Mouse (Mus musculus): ENCODE measurements around the gene Flt3. TPM values are rescaled to one million over a fixed set of nuclear protein-coding genes. Genes with fewer than 3 reads are reported as not detected.

Flt3 gene
- polyA plus RNA-seq (2014; fragmentation: Illumina TruSeq; extraction: RNeasy Lipid Tissue Mini Kit (QIAGEN cat#74804); ENCODE audit: low read depth, low replicate concordance): 0.16 TPM

DNA sequence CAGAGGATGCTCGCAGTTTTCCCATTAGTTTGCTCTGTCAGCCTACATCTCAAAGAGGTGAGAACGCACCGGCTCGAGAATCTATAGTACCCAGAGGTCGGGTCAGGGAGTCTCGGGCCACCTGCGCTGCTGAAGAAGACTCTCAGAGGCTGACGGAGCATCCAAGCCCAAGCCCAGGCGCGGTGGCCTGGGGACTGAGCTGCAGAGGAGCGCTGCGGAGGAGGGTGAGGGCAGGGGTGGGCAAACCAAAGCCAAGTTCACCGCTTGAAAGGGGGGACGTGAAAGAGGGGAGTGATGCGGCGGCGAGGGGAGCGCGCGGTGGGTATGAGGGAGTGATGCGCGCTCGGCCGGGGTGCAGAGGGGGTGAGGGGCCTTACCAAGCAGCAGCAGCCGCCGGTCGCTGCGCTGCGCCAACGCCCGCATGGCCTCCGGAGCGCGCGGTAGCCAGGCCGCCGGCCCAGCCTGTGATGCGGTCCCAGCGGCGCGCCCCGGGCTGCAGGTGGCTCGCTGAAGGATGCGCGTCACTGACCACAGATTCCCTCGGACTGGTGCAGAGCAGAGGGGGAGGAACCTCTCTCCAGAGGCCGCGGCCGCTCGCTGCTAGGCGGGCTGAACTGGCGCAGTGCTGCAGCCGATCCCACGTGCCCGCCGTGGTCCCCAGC lies at the start of gene Flt3:
Gene Flt3, minus strand, starts transcription at position 647 of the 662 bp plus-strand sequence.

DNA sequence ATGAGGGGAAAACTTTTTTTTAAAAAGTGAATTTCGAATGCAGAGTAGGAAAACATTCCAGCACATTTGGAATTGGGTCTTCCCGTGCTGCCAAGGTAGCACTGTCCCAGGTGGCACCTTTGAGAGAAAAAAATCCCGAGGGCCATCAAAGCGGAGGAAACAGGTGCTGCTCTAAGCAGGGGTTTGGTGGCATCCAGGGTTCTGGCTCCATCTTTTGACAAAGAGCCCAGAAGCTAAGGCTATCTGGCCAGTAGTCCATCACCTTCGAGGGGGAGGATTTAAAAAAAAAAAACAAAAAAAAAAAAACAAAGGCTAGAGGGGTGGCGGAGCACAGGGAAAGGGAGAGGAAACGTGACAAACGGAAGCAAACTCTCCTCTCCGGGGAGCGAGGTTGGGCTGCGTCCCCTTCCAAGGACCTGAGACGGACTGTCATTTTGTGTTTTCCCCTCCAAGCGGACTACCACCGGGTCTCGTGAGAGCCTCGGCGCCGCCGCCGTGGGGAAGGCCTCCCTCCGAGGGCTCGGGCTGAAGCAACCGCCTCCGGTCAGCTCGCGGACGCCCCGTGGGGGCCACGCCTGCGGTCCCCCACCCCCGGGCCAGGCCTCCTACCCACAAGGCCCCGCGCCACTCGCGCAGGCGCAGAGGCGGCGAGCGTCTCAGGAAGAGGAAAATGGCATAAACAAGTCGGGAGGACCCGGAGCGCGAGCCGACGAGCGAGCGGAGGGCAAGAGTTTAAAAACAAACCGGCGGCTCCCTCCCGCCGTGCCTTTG lies 29.4 kb upstream of the Flt3 start, which contains the start of gene Pan3:
Gene Pan3, plus strand, starts transcription at position 627 of the 771 bp plus-strand sequence.

DNA sequence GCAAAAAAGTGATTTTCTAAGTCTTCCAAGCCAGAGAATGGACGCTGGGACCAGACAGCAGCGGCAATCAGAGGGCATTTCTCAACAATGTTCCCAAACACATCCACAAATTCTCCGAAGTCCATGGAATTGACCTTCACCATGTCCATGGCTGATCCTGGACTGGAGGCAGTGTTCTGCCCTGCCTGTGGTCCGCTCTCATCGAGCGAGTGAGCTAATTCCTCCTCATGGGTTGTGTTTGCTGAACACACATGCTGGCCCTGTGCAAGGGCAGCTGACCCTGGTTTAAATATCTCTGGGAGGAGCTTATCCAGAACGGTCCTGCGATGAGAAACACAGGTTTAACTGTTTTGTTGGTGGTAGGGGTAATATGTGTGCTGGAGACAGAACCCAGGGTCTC lies 78.1 kb downstream of the Flt3 start, which contains the start of gene Urad:
Gene Urad, minus strand, starts transcription at position 258 of the 400 bp plus-strand sequence.

DNA sequence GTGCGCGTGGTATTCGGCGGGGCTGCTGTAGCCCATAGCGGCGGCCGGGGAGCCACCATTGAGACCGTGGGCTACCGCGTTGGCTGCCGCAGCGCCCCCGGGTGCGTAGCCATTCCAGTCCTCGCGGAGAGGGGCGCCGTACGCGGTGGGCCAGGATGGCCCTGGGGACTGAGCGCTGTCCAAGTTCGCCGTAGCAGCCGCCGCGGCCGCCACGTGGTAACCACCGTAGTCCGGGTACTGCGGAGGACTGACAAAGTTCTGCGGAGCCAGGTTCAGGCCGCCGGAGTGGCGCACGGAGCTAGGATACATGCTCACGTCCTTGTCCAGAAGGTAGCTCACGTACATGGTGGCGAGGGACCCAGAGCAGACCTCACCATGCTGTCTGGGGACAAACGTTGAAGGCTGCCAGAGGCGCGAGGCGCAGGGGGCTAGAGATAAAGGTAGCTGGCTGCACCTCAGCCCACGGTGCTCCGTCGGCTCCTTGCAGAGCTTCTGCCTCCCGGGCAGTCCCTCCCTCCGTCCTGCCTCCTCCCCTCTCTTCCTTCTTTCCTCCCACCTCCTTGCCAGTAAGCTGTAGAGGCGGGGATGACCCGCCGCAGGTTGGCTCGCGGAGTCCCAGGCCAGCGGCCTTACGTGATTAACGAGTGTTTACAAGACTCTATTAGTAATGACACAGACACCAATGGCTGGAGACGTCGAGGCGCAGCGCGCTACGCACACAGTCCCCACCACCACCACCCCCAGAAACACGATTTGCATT lies 93.5 kb downstream of the Flt3 start, which contains the start of gene Cdx2:
Gene Cdx2, minus strand, starts transcription at position 633 of the 760 bp plus-strand sequence.

Other genes starting within 250 kb of the Flt3 start
- gene Gsx1, start 211.8 kb downstream of the Flt3 start, polyA plus RNA-seq (2014; fragmentation: Illumina TruSeq; extraction: RNeasy Lipid Tissue Mini Kit (QIAGEN cat#74804); ENCODE audit: low read depth, low replicate concordance): not detected
- not detected for gene Pdx1, start 130.5 kb downstream of the Flt3 start, polyA plus RNA-seq (2014; fragmentation: Illumina TruSeq; extraction: RNeasy Lipid Tissue Mini Kit (QIAGEN cat#74804); ENCODE audit: low read depth, low replicate concordance)
- not detected for gene Cdx2, start 93.2 kb downstream of the Flt3 start, polyA plus RNA-seq (2014; fragmentation: Illumina TruSeq; extraction: RNeasy Lipid Tissue Mini Kit (QIAGEN cat#74804); ENCODE audit: low read depth, low replicate concordance)
- gene Urad, start 78.0 kb downstream of the Flt3 start, polyA plus RNA-seq (2014; fragmentation: Illumina TruSeq; extraction: RNeasy Lipid Tissue Mini Kit (QIAGEN cat#74804); ENCODE audit: low read depth, low replicate concordance): 17.4 TPM
- 26.6 TPM for gene Pan3, start 29.7 kb upstream of the Flt3 start, polyA plus RNA-seq (2014; fragmentation: Illumina TruSeq; extraction: RNeasy Lipid Tissue Mini Kit (QIAGEN cat#74804); ENCODE audit: low read depth, low replicate concordance)